Mouse (Mus musculus) cerebellum, postnatal 4 days (tissue): ENCODE data around the gene Ccl27a.

ENCODE experiments used
- DNase-seq, 2 experiments: peaks; one replicate each; pipeline ENCODE4 v3.0.0; 2022; ENCODE audit warnings: low spot score in 2 of 2, mixed read lengths in 1 of 2

Ccl27a gene

GRCm38 (mm10) chr4:41755338-41756305, 18.4 kb downstream of the Ccl27a start, which contains the start of gene Sigmar1:
Gene Sigmar1, minus strand, starts transcription at chr4:41756157.
- peak; percentile 59 to 80 for DNase-seq

DNA sequence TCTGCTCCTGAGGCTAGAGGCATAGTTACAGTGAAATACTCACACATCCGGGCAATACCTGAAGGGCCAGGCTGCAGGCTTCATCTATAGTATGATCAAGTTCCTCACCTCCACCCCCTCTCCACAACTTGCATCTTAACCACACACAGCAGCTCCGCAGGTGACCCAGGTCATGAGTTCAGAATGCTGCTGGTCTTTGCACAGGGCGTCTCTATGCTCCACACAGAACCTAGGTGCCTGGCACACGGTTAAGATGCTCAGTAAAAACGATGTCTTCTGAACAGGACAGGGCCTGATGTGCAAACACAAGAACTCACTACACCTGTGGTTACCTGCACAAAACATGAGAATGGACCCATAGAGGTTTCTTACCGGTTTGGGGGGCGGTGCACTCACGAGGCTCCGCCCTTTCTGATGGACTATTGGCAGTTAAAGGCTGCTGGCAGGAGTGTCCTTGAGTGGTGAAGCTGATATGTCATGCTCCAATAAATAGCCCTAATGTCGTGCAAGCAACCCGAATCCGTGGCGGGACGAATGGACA, 19.2 kb downstream of the Ccl27a start, which contains the start of gene Galt:
TSS of gene Galt (plus strand) at position 432 of the 541 bp plus-strand sequence.
- no peak for DNase-seq

- DNase-seq: no peak
Measured at GRCm38 (mm10) chr4:41745021-41745420, 29.0 kb downstream of the Ccl27a start.

- DNase-seq: no peak
Measured at GRCm38 (mm10) chr4:41744131-41744530, 29.9 kb downstream of the Ccl27a start.

DNA sequence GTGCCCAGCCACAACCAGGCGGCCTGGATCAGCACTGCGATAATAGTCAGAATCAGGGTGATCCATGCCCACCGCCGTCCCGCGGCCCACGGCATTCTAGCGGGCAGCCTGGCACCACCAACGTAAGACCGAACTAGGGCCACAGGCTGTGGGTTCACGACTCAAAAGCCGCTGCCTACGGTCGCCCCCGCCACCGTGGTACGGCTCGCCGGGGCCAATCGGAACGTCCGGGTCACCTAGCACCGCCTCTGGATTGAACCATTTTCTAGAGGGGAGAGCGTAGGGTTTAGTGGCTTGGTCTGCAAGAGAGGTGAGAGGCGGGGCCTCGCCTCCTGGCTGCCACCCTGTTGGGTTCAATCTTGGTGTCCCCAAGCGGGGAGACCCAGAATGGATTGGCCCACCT, 32.9 kb downstream of the Ccl27a start:
- peak; percentile 77 to 89 for DNase-seq

GRCm38 (mm10) chr4:41740380-41741157, 33.5 kb downstream of the Ccl27a start:
- DNase-seq: peak; percentile 48 to 59

- DNase-seq: no peak
Measured at GRCm38 (mm10) chr4:41739260-41739659, 34.8 kb downstream of the Ccl27a start.

- DNase-seq: no peak
Measured at GRCm38 (mm10) chr4:41738256-41738603, 35.8 kb downstream of the Ccl27a start.

DNA sequence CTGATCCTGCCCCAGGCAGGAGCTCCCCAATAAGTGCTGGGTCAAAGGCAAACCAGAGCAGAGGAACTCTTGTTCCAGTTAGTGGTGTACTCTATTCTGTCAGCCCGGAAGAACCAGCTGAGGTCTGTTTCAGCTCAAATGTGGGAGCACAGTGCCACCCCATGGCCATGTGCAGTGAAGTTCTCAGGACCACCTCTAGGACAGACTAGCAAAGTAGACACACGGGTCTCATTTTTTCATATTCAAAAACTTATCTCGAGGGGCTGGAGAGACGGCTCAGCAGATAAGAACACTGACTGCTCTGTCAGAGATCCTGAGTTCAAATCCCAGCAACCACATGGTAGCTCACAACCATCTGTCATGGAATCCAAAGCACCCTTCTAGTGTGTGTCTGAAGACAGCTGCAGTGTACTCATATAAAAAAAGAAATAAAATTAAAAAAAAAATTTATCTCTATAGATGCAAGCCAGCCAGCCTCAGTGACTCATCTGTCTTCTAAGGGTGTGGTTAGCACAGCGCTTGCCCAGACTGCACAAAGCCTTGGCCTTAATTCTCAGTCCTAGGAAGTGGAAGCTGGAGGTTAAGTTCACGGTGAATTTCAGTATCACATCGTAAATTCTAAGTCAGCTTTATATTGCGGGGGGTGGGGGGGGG, 36.3 kb downstream of the Ccl27a start:
- DNase-seq: peak; percentile 61 to 73

GRCm38 (mm10) chr4:41731052-41731765, 42.8 kb downstream of the Ccl27a start, which contains the start of gene Arid3c:
Gene Arid3c, minus strand, starts transcription at chr4:41731142.
- DNase-seq: no peak

DNA sequence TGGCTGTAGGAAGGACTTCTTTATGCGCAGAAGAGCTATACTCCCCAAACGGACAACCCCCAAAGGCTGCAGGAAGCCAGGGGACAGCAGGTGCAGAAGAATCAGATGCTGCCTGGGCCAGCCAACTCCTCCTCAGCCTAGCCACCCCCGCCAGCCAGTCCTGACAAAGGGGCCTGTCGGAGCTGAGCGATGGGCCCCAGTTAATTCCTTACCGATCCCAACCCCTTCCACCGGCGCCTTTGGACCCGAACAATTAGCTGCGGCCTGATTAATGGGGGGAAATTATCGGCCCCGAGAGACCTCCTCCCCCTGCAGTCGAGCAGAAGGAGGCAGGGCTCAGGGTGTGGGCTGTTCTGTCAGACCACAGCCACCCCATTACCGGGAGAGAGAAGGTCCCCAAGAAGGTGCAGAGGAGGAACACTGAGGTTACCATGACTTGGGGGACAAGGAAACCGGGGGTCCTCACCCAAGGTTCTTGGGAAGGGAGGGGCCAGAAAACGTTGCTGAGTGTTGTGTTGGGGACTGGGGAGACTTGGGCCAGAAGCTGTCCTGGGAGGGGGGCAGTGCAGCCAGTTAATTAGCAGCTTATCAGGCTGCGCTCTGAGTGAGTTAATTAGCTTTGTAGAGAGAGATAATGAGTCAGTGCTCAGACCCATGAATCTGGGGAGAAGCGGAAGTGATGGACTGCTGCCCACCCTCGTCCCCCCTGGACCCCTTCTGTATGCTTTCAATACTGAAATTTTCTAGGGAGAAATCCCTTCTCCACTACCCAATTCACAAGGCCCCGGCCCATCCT, 47.0 kb downstream of the Ccl27a start:
- no peak for DNase-seq

DNA sequence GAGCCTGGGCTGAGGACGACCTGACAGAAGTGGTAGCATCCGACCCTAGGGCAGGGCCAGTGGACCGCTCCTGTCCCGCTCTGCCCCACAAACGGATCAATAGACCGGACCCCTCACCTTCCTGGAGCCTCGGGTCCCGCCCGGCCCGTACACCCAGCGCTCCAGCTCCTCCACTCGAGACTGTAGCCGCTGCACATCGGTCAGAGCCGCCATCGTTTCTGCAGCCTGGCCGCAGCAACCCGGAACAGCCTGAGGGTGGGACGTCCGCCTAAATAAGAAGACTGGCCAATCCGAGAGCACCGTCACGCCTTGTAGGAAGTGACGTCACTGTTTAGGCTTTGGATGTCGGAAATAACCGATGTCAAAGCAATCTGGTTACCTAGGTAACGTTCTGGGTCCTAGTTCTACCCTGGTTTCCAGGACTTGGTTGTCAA, 51.1 kb downstream of the Ccl27a start, which contains the start of gene Dctn3:
TSS of gene Dctn3 (minus strand) at position 253 of the 434 bp plus-strand sequence.
- peak in 1 of 2 experiments; percentile 79 for DNase-seq
